Mouse (Mus musculus): ENCODE data around the gene Chd1. TPM values are rescaled to one million over a fixed set of nuclear protein-coding genes. Genes with fewer than 3 reads are reported as not detected.
"Not testable (repeated sequence)": the region's sequence is repeated elsewhere in the genome, so short reads cannot be mapped to it uniquely, and the experiment has no call there.

Gene Chd1
- total and polyA plus RNA-seq, 2 experiments from 2014 or later: 14.5 to 15.1 TPM

DNA sequence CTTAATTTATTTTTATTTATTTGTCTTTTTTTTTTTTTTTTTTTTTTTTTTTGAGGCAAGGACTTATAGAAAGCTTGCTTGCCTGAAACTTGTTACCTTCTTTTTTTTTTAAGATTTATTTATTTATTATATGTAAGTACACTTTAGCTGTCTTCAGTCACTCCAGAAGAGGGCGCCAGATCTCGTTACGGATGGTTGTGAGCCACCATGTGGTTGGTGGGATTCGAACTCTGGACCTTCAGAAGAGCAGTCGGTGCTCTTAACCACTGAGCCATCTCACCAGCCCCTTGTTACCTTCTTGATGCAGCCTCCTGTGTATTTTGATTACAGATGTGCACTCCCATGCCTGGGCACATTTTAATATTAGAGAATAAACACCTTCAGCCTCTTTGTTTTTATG lies 46.5 kb downstream of the Chd1 start:
- not testable (repeated sequence) for H3K9ac ChIP-seq (replicated peaks; ENCODE audit: low read length); ATAC-seq; H3K4me1 ChIP-seq (ENCODE audit: insufficient read depth, low read length); H3K27ac ChIP-seq; H3K4me2 ChIP-seq (ENCODE audit: low read depth, low read length); DNase-seq (ENCODE audit: low spot score); H3K4me3 ChIP-seq (ENCODE audit: low read length); H3K27me3 ChIP-seq (ENCODE audit: insufficient read depth, low read length); H3K9me3 ChIP-seq (ENCODE audit: low read length)
- peak; percentile 2; the same call in 1 of the 2 replicates for TF ChIP-seq CTCF (IDR thresholded peaks at IDR 0.05; ENCODE audit: low read depth)
- peaks cover 31% of the 10 kb centered on the region for H3K36me3 ChIP-seq (ENCODE audit: insufficient read depth, low read length)
- 95% methylated on average over 5 of the region's 5 CpGs for WGBS

DNA sequence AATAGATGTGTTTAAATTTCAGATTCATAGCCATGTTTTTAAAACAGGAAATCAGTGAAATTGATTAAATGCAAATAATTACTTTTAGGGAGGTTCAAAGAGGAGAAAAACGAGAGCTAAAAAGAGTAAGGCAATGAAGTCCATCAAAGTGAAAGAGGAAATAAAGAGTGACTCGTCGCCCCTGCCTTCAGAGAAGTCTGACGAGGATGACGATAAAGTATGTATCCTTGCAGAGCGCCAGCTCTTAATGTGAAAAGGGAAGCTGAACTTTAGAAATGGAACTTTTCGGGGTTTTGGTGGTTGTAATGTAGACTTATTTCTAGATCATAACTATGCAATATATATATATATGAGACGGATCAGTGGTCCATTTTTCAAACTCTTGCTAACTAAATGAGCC lies 56.4 kb downstream of the Chd1 start:
- WGBS: 93% methylated on average over 8 of the region's 8 CpGs
- H3K9ac ChIP-seq (replicated peaks; ENCODE audit: low read length): no peak overlapping the region
- no peak for TF ChIP-seq CTCF (IDR thresholded peaks at IDR 0.05; ENCODE audit: low read depth)

DNA sequence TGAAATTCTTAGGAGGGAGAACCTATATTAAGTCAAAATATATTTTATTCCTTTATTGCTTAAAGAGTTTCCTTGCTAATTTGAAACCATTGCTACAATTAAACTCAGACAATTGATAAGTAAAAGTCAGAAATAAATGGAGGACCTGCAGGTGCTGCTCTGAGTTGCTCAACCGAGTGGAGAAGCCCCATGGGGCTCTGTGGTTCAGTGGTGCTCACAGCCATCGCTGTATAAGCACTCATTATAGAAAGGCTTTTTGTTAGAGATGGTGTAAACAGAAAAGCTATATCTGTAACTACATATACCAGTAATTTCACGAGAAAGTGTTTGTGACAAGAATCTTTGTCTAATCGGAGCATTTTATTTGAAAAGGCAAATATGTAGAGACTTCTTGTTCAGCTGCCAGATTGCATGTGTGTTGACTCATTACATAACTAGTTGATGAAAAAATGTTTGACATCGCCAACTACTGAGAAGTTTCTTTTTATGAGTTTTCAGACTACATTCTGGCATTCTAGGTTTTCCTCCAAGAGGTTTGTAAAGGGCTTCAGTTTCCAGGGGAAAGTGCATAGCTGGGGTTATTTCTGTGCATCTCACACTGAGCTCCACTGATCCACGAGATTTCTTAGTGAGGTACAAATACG lies 64.4 kb downstream of the Chd1 start:
- WGBS: 77% methylated on average over 7 of the region's 7 CpGs
- peaks cover 41% of the 10 kb centered on the region for H3K36me3 ChIP-seq (ENCODE audit: insufficient read depth, low read length)
- TF ChIP-seq CTCF (IDR thresholded peaks at IDR 0.05; ENCODE audit: low read depth): no peak
- no peak overlapping the region for H3K4me3 ChIP-seq (ENCODE audit: low read length)
- no peak overlapping the region for H3K9ac ChIP-seq (replicated peaks; ENCODE audit: low read length)
- DNase-seq (ENCODE audit: low spot score) (no peak), ATAC-seq (no peak)
- no peak overlapping the region for H3K4me2 ChIP-seq (ENCODE audit: low read depth, low read length)
- H3K4me1 ChIP-seq (ENCODE audit: insufficient read depth, low read length): no peaks in the 10 kb centered on the region
- H3K9me3 ChIP-seq (ENCODE audit: low read length): no peaks in the 10 kb centered on the region
- H3K27ac ChIP-seq: no peak overlapping the region
- H3K27me3 ChIP-seq (ENCODE audit: insufficient read depth, low read length): no peaks in the 10 kb centered on the region

More for the DNA sequence above, 56.4 kb downstream of the Chd1 start:
- H3K4me2 ChIP-seq (ENCODE audit: low read depth, low read length): no peak overlapping the region
- no peak for ATAC-seq
- no peaks in the 10 kb centered on the region for H3K27me3 ChIP-seq (ENCODE audit: insufficient read depth, low read length)
- H3K4me3 ChIP-seq (ENCODE audit: low read length): no peak overlapping the region
- DNase-seq (ENCODE audit: low spot score): no peak
- no peaks in the 10 kb centered on the region for H3K4me1 ChIP-seq (ENCODE audit: insufficient read depth, low read length)
- H3K27ac ChIP-seq: no peak overlapping the region
- peaks cover 43% of the 10 kb centered on the region for H3K36me3 ChIP-seq (ENCODE audit: insufficient read depth, low read length)
- no peaks in the 10 kb centered on the region for H3K9me3 ChIP-seq (ENCODE audit: low read length)

DNA sequence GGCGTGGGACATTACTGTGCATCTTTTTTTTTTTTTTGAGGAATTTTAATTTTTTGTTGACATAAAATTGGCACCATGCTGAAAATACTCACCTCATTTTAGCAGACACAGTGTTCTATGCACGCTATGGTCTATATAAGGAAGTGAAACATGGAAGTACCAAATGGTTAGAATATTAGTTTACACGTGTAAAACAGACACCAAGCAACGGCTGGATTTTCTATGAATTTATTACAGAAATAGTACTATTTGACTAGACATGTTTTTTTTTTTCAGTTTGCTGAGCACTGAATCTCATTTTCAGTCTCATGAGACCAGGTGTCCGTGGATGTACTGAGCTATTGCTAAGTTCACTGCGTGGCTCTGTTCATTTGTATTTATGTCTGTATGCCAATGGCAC lies 69.2 kb downstream of the Chd1 start:
- TF ChIP-seq CTCF (IDR thresholded peaks at IDR 0.05; ENCODE audit: low read depth): no peak
- H3K4me2 ChIP-seq (ENCODE audit: low read depth, low read length): no peak overlapping the region
- no peaks in the 10 kb centered on the region for H3K27me3 ChIP-seq (ENCODE audit: insufficient read depth, low read length)
- H3K9ac ChIP-seq (replicated peaks; ENCODE audit: low read length): no peak overlapping the region
- WGBS: 78% methylated on average over 6 of the region's 6 CpGs
- no peaks in the 10 kb centered on the region for H3K9me3 ChIP-seq (ENCODE audit: low read length)
- no peak overlapping the region for H3K27ac ChIP-seq
- no peaks in the 10 kb centered on the region for H3K4me1 ChIP-seq (ENCODE audit: insufficient read depth, low read length)
- H3K4me3 ChIP-seq (ENCODE audit: low read length): no peak overlapping the region
- ATAC-seq (no peak), DNase-seq (ENCODE audit: low spot score) (no peak)
- H3K36me3 ChIP-seq (ENCODE audit: insufficient read depth, low read length): peaks cover 17% of the 10 kb centered on the region; the same call in 1 of the 2 replicates

DNA sequence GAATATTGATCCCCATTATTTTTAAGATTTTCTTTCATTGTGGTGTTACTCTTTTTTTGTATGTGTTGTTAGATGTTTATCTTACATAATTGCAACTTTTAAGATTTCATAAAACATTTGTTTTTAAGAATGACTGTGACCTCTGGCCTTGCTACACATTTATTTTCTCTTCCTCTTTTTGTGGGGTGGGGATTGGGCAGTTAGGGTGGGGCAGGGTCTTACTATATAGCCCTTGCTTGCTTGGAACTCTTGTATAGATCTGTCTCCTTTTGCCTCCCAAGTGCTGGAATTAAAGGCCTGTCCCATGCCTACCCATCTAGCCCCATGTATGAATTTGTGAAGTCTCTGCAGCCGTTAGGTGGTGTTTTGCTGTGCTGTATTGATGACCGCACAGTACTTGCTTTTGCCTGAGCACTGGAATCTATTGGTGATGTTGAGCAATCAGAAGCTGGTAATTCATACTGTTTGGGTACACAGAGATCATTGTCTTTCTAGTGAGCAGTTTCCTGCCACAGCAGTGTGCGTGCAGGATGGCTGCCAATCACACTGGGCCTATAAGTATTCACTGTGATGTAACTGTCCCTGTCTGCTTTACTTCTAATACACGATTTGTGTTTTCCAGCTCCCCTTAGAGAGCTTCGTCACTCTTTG lies 69.9 kb downstream of the Chd1 start:
- Histone ChIP-seq H3K4me3 (ENCODE audit: low read length) (no peak overlapping the region), H3K27me3 (ENCODE audit: insufficient read depth, low read length) (no peaks in the 10 kb centered on the region), H3K9me3 (ENCODE audit: low read length) (no peaks in the 10 kb centered on the region), H3K4me2 (ENCODE audit: low read depth, low read length) (no peak overlapping the region), H3K9ac (replicated peaks; ENCODE audit: low read length) (no peak overlapping the region), H3K4me1 (ENCODE audit: insufficient read depth, low read length) (no peaks in the 10 kb centered on the region), H3K27ac (no peak overlapping the region), H3K36me3 (ENCODE audit: insufficient read depth, low read length) (peaks cover 10% of the 10 kb centered on the region; the same call in 1 of the 2 replicates)
- 76% methylated on average over 5 of the region's 5 CpGs for WGBS
- no peak for TF ChIP-seq CTCF (IDR thresholded peaks at IDR 0.05; ENCODE audit: low read depth)
- ATAC-seq (no peak), DNase-seq (ENCODE audit: low spot score) (no peak)

DNA sequence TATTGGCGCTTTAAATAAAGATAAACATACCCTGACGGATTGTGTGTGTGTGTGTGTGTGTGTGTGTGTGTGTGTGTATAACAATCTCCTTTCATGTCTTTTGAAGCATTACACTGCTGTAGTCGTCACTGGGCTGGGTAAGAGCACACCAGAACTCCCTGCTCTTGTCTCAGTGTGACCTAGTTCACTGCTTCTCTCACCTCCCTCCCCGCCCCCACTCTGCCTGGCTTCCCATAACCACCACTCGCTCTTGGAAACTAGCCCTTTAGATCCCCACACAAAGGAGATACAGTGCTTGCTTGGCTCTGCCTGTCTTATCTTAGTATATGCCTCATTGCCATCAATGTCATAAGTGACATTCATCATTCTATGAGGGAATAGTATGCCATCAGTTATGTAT lies 71.6 kb downstream of the Chd1 start:
- 77% methylated on average over 5 of the region's 5 CpGs for WGBS
- Histone ChIP-seq H3K36me3 (ENCODE audit: insufficient read depth, low read length) (no peaks in the 10 kb centered on the region), H3K9ac (replicated peaks; ENCODE audit: low read length) (no peak overlapping the region), H3K9me3 (ENCODE audit: low read length) (no peaks in the 10 kb centered on the region), H3K4me2 (ENCODE audit: low read depth, low read length) (no peak overlapping the region), H3K4me3 (ENCODE audit: low read length) (no peak overlapping the region), H3K27ac (no peak overlapping the region), H3K4me1 (ENCODE audit: insufficient read depth, low read length) (no peaks in the 10 kb centered on the region), H3K27me3 (ENCODE audit: insufficient read depth, low read length) (no peaks in the 10 kb centered on the region)
- TF ChIP-seq CTCF (IDR thresholded peaks at IDR 0.05; ENCODE audit: low read depth): no peak
- ATAC-seq (no peak), DNase-seq (ENCODE audit: low spot score) (no peak)

DNA sequence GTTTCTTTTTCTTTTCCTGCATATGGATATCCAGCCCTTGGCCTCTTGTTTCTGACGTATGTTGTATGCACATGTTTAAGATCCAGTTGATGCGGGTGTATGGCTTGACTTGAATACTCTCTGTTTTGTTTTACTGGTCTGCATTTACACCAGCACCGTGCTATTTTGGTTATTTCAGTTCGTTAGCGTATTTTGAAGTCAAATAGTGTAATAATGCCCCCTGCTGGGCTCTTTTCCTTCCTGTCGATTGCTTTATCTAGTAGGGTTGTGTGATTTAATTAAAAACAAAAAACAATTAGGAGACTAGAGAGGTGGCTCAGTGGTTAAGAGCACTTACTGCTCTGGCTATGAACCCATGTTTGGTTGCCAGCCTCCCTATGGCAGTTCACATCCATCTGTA lies 73.2 kb downstream of the Chd1 start:
- no peaks in the 10 kb centered on the region for H3K4me1 ChIP-seq (ENCODE audit: insufficient read depth, low read length)
- no peak for TF ChIP-seq CTCF (IDR thresholded peaks at IDR 0.05; ENCODE audit: low read depth)
- H3K9ac ChIP-seq (replicated peaks; ENCODE audit: low read length): no peak overlapping the region
- WGBS: 73% methylated on average over 6 of the region's 6 CpGs
- no peaks in the 10 kb centered on the region for H3K36me3 ChIP-seq (ENCODE audit: insufficient read depth, low read length)
- no peak overlapping the region for H3K27ac ChIP-seq
- H3K4me2 ChIP-seq (ENCODE audit: low read depth, low read length): no peak overlapping the region
- no peaks in the 10 kb centered on the region for H3K27me3 ChIP-seq (ENCODE audit: insufficient read depth, low read length)
- no peak overlapping the region for H3K4me3 ChIP-seq (ENCODE audit: low read length)
- DNase-seq (ENCODE audit: low spot score) (peak; percentile 15), ATAC-seq (no peak)
- no peaks in the 10 kb centered on the region for H3K9me3 ChIP-seq (ENCODE audit: low read length)
